Mouse (Mus musculus) bone marrow macrophage, adult 2 months (primary cell): ENCODE results near the gene Ap5z1. TPM values are rescaled to one million over a fixed set of nuclear protein-coding genes. Genes with fewer than 3 reads are reported as not detected.
A peak's percentile ranks its signal among the peaks of the same experiment; 100 is the strongest.

ENCODE experiments used
- H3K27ac ChIP-seq: 2 replicates; pipeline ENCODE4 v1.5.1; 2012; ENCODE audit warnings: low read depth, low read length; ENCODE audit not compliant: insufficient read depth
- H3K4me1 ChIP-seq: 2 replicates; pipeline ENCODE4 v1.6.1; 2012; ENCODE audit warnings: low read length; ENCODE audit not compliant: control insufficient read depth, insufficient read depth
- H3K4me3 ChIP-seq: 2 replicates; pipeline ENCODE4 v1.5.1; 2012; ENCODE audit warnings: mild to moderate bottlenecking, low read length, moderate library complexity; ENCODE audit not compliant: insufficient read depth
- CTCF ChIP-seq: IDR thresholded peaks from 2 replicates; pipeline ENCODE4 v1.5.1; 2012; ENCODE audit warnings: low read depth, mild to moderate bottlenecking, low read length, moderate library complexity
- POLR2A ChIP-seq: IDR thresholded peaks from 2 replicates; pipeline ENCODE4 v1.6.1; 2012; ENCODE audit warnings: mild to moderate bottlenecking, low read depth, low read length, borderline replicate concordance
- polyA plus RNA-seq: library from polyadenylated mRNA; stranded (reverse); fragments of >200 nt; gene quantifications from 2 replicates; pipeline ENCODE4 v1.2.4, GENCODE M21; 2012; ENCODE audit not compliant: missing spikeins, insufficient read depth, insufficient read length

Gene Ap5z1
- polyA plus RNA-seq, 1 experiment, result 29.1 TPM

DNA sequence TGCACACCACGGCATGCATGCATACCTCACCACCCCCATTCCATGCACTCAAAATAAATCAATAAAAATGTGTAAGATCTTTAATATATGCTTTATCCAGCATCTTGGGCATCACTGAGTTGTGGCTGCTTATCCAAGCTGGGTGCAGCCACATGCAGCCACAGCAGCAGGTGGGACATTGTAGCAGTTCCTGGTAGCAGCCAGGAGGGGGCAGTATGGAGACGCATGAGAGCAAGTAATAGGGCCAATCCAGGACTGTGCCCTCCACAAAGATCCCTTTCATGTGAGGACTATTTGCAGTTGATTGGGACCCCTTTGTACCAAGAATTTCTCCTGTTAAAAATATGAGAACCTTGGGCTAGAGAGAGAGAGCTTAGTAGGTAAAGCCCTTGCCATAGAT lies 18.8 kb downstream of the Ap5z1 start:
- TF ChIP-seq CTCF, result peak; percentile 67; the same call in 1 of the 2 replicates
- no peak for TF ChIP-seq POLR2A
- no peak overlapping the region for H3K27ac ChIP-seq
- H3K4me1 ChIP-seq, result no peaks in the 10 kb centered on the region
- no peak overlapping the region for H3K4me3 ChIP-seq

- no peak overlapping the region for H3K4me3 ChIP-seq
- TF ChIP-seq POLR2A (no peak), CTCF (no peak)
- H3K27ac ChIP-seq, result no peak overlapping the region
- H3K4me1 ChIP-seq, result no peaks in the 10 kb centered on the region
Observed at GRCm38 (mm10) chr5:142483581-142483980, 19.8 kb downstream of the Ap5z1 start.

- Histone ChIP-seq H3K4me3 (no peak overlapping the region), H3K4me1 (no peaks in the 10 kb centered on the region), H3K27ac (no peak overlapping the region)
- TF ChIP-seq POLR2A (no peak), CTCF (no peak)
Observed at GRCm38 (mm10) chr5:142486654-142487053, 22.9 kb downstream of the Ap5z1 start.

DNA sequence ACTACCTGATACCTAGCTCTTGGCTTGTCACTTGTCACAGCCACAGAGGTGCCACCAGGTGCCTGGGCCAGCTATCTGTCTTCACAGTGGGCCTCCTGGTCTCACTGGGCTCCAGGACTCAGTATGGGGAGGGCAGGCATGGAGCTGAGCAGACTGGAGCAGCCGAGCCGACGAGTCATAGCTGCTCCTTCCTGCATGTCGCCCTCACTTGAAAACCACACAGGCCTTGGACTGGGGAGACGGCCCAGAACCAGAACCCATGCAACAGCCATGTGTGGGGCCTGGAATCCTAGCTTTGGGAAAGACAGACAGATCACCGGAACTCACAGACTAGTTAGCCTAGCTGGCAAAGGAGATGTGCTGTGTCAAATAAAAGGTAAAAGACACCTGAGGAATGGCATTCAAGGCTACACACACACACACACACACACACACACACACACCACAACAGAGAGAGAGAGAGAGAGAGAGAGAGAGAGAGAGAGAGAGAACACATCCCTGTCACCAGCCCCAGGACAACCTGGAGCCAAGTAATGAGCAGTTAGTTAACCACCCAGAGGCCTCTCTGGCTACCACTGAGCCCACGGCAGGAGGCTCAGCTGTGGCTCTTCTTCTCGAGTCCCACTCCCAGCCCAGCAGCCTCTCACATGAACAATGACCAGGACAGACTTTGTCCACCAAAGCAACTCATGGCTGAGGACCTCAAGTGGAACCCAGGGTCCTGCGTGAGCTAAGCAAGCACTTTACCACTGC lies 26.4 kb downstream of the Ap5z1 start:
- TF ChIP-seq POLR2A (no peak), CTCF (no peak)
- Histone ChIP-seq H3K4me1 (peaks cover 2% of the 10 kb centered on the region; the same call in 1 of the 2 replicates), H3K4me3 (no peak overlapping the region), H3K27ac (no peak overlapping the region)

GRCm38 (mm10) chr5:142493307-142493706 lies 29.6 kb downstream of the Ap5z1 start:
- no peak for TF ChIP-seq CTCF
- no peak for TF ChIP-seq POLR2A
- Histone ChIP-seq H3K27ac (no peak overlapping the region), H3K4me3 (no peak overlapping the region), H3K4me1 (peaks cover 2% of the 10 kb centered on the region; the same call in 1 of the 2 replicates)

DNA sequence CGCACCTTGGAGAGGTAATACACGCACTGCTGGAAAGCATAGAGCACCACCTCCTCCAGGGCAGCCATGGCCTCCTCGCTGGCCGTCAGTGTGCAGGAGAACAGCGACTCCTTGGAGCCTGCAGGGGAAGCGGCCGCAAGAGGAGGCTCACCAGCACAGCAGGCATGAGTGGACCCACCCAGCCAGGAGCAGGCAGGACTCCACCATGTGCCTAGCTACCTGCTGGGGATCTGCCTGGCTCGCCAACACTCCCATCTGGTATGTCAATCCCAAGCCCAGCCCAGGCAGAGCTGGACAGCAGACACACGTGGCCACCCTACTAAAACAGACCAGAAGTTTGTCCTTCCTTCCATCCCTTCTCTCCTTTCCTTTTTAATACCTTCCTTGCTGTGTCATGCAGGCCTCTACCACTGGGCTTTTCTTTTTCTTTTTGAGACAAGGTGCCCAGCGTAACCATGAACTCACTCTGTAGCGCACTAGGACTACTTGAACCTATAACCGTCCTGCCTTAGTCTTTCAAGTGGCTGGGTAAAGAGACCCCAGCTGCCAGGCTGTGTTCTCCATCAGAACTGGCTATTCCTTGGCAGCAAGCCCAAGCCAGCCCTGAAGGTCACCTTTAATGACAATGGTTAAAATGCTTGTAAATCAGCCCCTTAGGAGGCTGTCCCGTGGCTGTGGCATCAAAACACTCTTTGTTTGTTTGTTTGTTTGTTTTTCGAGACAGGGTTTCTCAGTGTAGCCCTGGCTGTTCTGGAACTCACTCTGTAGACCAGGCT lies 31.8 kb downstream of the Ap5z1 start:
- H3K27ac ChIP-seq, result no peak overlapping the region

DNA sequence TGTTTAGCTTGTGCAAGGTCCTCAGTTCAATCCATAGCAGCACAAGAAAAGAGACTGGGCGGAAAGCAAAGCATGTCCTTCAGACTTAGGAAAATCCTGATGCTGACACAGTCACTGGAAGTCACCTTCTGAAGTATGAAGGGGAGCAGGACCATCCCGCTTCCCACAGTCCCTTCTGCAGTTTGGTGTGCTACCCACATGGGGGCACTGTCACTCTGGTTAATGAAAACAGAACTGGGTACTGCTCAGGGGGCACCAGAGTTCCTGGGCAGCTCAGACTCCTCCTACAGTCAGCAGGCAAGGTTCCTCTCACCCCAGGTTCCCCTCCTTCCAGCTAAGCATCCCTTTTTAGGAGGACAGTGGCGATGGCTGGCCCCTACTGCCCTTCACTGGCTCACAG lies 35.2 kb downstream of the Ap5z1 start:
- Histone ChIP-seq H3K4me3 (no peak overlapping the region), H3K27ac (no peak overlapping the region), H3K4me1 (no peaks in the 10 kb centered on the region)
- TF ChIP-seq CTCF, result peak; percentile 64
- no peak for TF ChIP-seq POLR2A

More for the DNA sequence above, 31.8 kb downstream of the Ap5z1 start:
- TF ChIP-seq POLR2A, result no peak
- no peak for TF ChIP-seq CTCF
- no peak overlapping the region for H3K4me3 ChIP-seq
- peaks cover 2% of the 10 kb centered on the region; the same call in 1 of the 2 replicates for H3K4me1 ChIP-seq

- Histone ChIP-seq H3K27ac (no peak overlapping the region), H3K4me1 (no peaks in the 10 kb centered on the region), H3K4me3 (no peak overlapping the region)
- TF ChIP-seq CTCF, result no peak
- TF ChIP-seq POLR2A, result no peak
Observed at GRCm38 (mm10) chr5:142500918-142501317, 37.2 kb downstream of the Ap5z1 start.

DNA sequence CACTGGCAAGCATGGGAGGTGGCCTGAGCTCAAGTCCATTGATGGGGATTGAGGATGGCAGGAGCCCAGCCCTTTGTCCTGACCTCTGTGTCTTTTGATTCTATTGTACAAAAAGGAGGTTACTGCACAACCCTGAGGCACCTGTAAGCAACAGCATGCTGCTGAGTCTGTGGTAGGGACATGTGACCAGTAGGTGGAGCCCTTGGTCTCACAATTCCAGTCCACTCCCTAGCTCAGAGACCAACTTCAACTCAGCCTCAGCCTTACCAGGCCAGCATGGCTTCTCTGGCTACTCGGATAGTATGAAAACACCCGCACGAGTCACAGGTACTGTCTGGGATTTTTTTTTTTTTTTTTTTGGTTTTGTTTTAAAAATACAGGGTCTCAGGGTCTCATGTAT lies 38.7 kb downstream of the Ap5z1 start:
- no peak overlapping the region for H3K27ac ChIP-seq
- H3K4me1 ChIP-seq, result no peaks in the 10 kb centered on the region
- H3K4me3 ChIP-seq, result no peak overlapping the region
- TF ChIP-seq POLR2A (no peak), CTCF (peak; percentile 59)

DNA sequence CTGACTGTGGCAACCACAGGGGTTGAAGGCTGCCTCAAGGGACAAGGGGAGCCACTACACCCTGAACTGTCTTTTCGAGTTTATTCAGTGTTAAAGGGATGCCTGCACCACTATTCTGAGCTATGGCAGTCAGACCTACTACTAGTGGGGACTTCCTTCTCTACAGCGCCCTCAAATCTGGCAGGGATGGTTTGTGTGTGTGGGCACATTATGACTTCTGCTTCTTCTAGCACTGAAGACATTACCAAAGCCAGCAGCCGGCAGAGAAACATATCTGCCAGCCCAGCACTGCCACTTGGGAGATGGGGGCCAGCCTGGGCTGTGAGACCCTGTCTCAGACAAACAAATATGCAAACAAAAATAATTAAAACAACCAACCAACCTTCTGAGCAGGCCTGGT lies 40.4 kb downstream of the Ap5z1 start:
- no peak for TF ChIP-seq CTCF
- TF ChIP-seq POLR2A, result no peak
- no peak overlapping the region for H3K27ac ChIP-seq
- no peaks in the 10 kb centered on the region for H3K4me1 ChIP-seq
- no peak overlapping the region for H3K4me3 ChIP-seq

GRCm38 (mm10) chr5:142505695-142506423 lies 42.1 kb downstream of the Ap5z1 start:
- no peaks in the 10 kb centered on the region for H3K4me1 ChIP-seq
- no peak for TF ChIP-seq POLR2A
- TF ChIP-seq CTCF, result no peak; the same call in 1 of the 2 replicates
- H3K27ac ChIP-seq, result no peak overlapping the region
- no peak overlapping the region for H3K4me3 ChIP-seq
